Mouse (Mus musculus) heart, embryonic 16.5 days (tissue): Measurements from ENCODE around the gene Olfr933. TPM values are rescaled to one million over a fixed set of nuclear protein-coding genes. Genes with fewer than 3 reads are reported as not detected.

Experiments used
- ATAC-seq: fragments of 200-750 bp; cut with Nextera tagmentation; replicated peaks from 2 replicates; pipeline ENCODE4 v1.8.0; 2017; ENCODE audit warnings: moderate number of reproducible peaks; ENCODE audit not compliant: insufficient read depth, low FRiP score; ENCODE audit errors: extremely low read depth
- H3K27ac ChIP-seq: fragments of 300-500 bp; sonication (generic); 2 replicates; pipeline ENCODE4 v1.5.1; 2014; ENCODE audit warnings: mild to moderate bottlenecking, low read length, control low read depth, moderate library complexity
- H3K27me3 ChIP-seq: fragments of 300-500 bp; sonication (generic); 2 replicates; pipeline ENCODE4 v1.6.1; 2014; ENCODE audit warnings: low read length, mixed read lengths; ENCODE audit not compliant: control insufficient read depth, insufficient read depth
- H3K36me3 ChIP-seq: fragments of 300-500 bp; sonication (generic); 2 replicates; pipeline ENCODE4 v1.6.1; 2014; ENCODE audit not compliant: control insufficient read depth, insufficient read depth
- H3K4me1 ChIP-seq: fragments of 300-500 bp; sonication (generic); 2 replicates; pipeline ENCODE4 v1.6.1; 2014; ENCODE audit warnings: low read length, mixed read lengths; ENCODE audit not compliant: control insufficient read depth, insufficient read depth
- H3K4me2 ChIP-seq: fragments of 300-500 bp; sonication (generic); 2 replicates; pipeline ENCODE4 v1.6.1; 2014; ENCODE audit warnings: low read depth, mild to moderate bottlenecking, control low read depth, low read length
- H3K4me3 ChIP-seq: fragments of 300-500 bp; sonication (generic); 2 replicates; pipeline ENCODE4 v1.5.1; 2014; ENCODE audit warnings: mild to moderate bottlenecking, control low read depth, low read length
- H3K9ac ChIP-seq: fragments of 300-500 bp; sonication (generic); 2 replicates; pipeline ENCODE4 v1.6.1; 2014; ENCODE audit warnings: low read length, control low read depth
- H3K9me3 ChIP-seq: fragments of 300-500 bp; sonication (generic); replicated peaks from 2 replicates; pipeline ENCODE4 v1.6.1; 2016; ENCODE audit warnings: low read length; ENCODE audit not compliant: control insufficient read depth
- WGBS: fragments of 180-500 bp; shearing (Covaris S2); extraction: QIAGEN DNeasy Blood & Tissue Kit; methylation state at CpG from one replicate; pipeline ENCODE4 v1.1.7; 2014; 5-methylcytosine and 5-hydroxymethylcytosine counted together
- polyA plus RNA-seq: library from polyadenylated mRNA; unstranded; fragments of >200 nt; fragmentation: Nextera tagmentation; extraction: Ambion mirVana; gene quantifications from 2 replicates; pipeline ENCODE4 v1.2.1, GENCODE M21; 2015

Gene Olfr933
- not detected in 2 replicates for polyA plus RNA-seq

DNA sequence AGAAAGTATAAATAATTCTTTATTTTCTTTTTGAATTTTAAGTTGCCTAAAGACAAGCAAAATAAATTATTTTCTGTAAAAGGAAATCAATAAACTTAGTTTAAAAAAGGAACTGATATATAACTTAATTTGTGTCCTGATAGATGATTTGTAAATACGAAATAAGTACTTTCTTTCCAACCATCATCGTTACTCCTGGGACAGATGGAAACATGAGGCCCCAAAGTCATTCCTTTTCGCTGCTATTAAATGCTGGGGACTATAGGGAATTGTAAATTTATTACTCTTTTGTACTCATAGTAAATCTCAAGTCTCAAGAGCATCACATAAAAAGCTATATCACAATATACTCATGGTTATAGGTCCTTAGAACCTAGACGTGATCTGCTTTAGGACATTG, at the start of gene Olfr933:
Olfr933 (plus strand) TSS at position 301 of the 400 bp plus-strand sequence.
- H3K27me3 ChIP-seq = no peaks in the 10 kb centered on the region
- H3K36me3 ChIP-seq = no peaks in the 10 kb centered on the region
- WGBS = 76% methylated on average over 4 of the region's 4 CpGs
- ATAC-seq = no peak
- no peak within 1 kb of the TSS for H3K9ac ChIP-seq
- H3K27ac ChIP-seq = no peak within 1 kb of the TSS
- H3K4me3 ChIP-seq = no peak within 1 kb of the TSS
- no peaks in the 10 kb centered on the region for H3K9me3 ChIP-seq
- no peak within 1 kb of the TSS for H3K4me2 ChIP-seq
- no peaks in the 10 kb centered on the region for H3K4me1 ChIP-seq

- ATAC-seq = no peak
These were observed 42.6 kb upstream of the Olfr933 start, which contains the start of gene Olfr930 for GRCm38 (mm10) chr9:38929509-38929908. Gene Olfr930, plus strand, starts transcription at chr9:38929809.

GRCm38 (mm10) chr9:38953401-38954123, 18.6 kb upstream of the Olfr933 start:
- ATAC-seq = no peak

More at GRCm38 (mm10) chr9:38929509-38929908, 42.6 kb upstream of the Olfr933 start, which contains the start of gene Olfr930:
- H3K4me1 ChIP-seq = no peaks in the 10 kb centered on the region
- no peaks in the 10 kb centered on the region for H3K27me3 ChIP-seq
- no peak within 1 kb of the TSS for H3K4me2 ChIP-seq
- no peak within 1 kb of the TSS for H3K27ac ChIP-seq
- no peak within 1 kb of the TSS for H3K9ac ChIP-seq
- H3K4me3 ChIP-seq = no peak within 1 kb of the TSS
- H3K36me3 ChIP-seq = no peaks in the 10 kb centered on the region
- H3K9me3 ChIP-seq = no peaks in the 10 kb centered on the region

DNA sequence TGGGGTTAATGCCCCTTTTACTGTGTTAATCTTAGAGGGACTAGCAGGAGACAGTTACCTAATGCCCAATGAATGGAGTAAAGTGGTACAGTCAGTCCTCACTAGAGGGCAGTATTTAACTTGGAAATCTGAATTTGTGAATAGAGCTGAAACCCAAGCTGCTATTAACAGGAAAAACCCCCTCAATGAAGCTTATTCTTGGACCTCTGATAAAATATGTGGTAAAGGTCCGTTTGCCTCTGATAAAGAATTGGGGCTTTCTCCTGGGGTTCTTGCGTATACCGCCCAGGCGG, 18.0 kb upstream of the Olfr933 start:
- Histone ChIP-seq H3K9me3 (no peaks in the 10 kb centered on the region), H3K4me2 (no peak overlapping the region), H3K4me3 (no peak overlapping the region), H3K36me3 (no peaks in the 10 kb centered on the region), H3K27ac (no peak overlapping the region), H3K4me1 (no peaks in the 10 kb centered on the region), H3K9ac (no peak overlapping the region), H3K27me3 (no peaks in the 10 kb centered on the region)
- ATAC-seq = no peak
- WGBS = 78% methylated on average over 4 of the region's 4 CpGs

More at GRCm38 (mm10) chr9:38953401-38954123, 18.6 kb upstream of the Olfr933 start:
- Histone ChIP-seq H3K9me3 (no peaks in the 10 kb centered on the region), H3K27ac (no peak overlapping the region), H3K27me3 (no peaks in the 10 kb centered on the region), H3K9ac (no peak overlapping the region), H3K36me3 (no peaks in the 10 kb centered on the region), H3K4me3 (no peak overlapping the region), H3K4me2 (no peak overlapping the region; the same call in 1 of the 2 replicates), H3K4me1 (no peaks in the 10 kb centered on the region)
- 61% methylated on average over 7 of the region's 7 CpGs for WGBS

DNA sequence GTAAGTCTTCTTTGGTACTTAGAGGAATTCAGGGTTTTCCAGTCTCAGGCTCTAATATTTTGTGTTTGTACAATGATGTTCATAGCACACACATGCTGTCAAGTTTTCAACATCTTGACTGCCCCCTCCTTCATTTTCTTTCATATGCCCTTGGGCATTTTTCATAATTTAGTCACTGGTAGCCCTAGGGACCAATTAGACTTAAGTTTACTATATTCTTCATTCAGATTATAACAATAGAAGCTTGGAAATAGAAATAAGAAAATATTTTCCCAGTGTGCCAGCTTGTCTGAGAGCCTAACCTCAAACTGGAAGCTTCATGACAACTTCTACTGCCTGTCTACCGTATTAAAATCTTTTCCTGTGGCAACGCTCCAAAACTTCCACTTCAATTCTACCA, 16.1 kb downstream of the Olfr933 start, which contains the start of gene Olfr934:
Olfr934 (minus strand) TSS at position 101 of the 400 bp plus-strand sequence.
- Histone ChIP-seq H3K4me2 (no peak within 1 kb of the TSS), H3K4me1 (no peaks in the 10 kb centered on the region), H3K27ac (no peak within 1 kb of the TSS), H3K36me3 (no peaks in the 10 kb centered on the region), H3K9me3 (no peaks in the 10 kb centered on the region), H3K27me3 (no peaks in the 10 kb centered on the region), H3K9ac (no peak within 1 kb of the TSS), H3K4me3 (no peak within 1 kb of the TSS)
- 84% methylated on average over 2 of the region's 2 CpGs for WGBS
- ATAC-seq = no peak

DNA sequence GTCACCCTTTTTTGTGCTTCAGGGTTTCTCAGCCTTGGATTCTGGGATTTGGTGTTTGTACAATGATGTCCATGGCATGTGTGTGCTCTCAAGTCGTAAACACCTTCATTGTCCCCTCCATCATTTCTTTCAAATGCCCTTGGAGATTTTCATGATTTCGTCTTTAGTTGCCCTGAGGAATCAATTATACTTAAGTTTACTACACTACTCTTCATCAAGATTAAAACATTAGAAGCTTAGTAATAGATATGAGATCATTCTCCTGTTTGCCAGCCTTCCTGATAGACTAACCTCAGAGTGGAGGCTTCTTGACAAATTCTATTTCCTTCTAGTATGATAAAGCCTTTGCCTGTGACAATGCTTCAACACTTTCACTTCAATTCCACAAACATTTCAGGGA, 27.5 kb downstream of the Olfr933 start, which contains the start of gene Olfr935:
Olfr935 (minus strand) TSS at position 101 of the 400 bp plus-strand sequence.
- WGBS = 70% methylated on average over 2 of the region's 2 CpGs
- no peak for ATAC-seq
- no peak within 1 kb of the TSS for H3K27ac ChIP-seq
- H3K4me3 ChIP-seq = no peak within 1 kb of the TSS
- no peaks in the 10 kb centered on the region for H3K4me1 ChIP-seq
- no peak within 1 kb of the TSS for H3K4me2 ChIP-seq
- H3K9me3 ChIP-seq = no peaks in the 10 kb centered on the region
- H3K27me3 ChIP-seq = no peaks in the 10 kb centered on the region
- H3K36me3 ChIP-seq = no peaks in the 10 kb centered on the region
- H3K9ac ChIP-seq = no peak within 1 kb of the TSS

GRCm38 (mm10) chr9:39023277-39023676, 51.2 kb downstream of the Olfr933 start, which contains the start of gene Olfr146:
Gene Olfr146, minus strand, starts transcription at chr9:39023377.
- Histone ChIP-seq H3K4me1 (no peaks in the 10 kb centered on the region), H3K9ac (no peak within 1 kb of the TSS), H3K4me2 (no peak within 1 kb of the TSS), H3K36me3 (no peaks in the 10 kb centered on the region), H3K4me3 (no peak within 1 kb of the TSS), H3K27me3 (no peaks in the 10 kb centered on the region), H3K9me3 (no peaks in the 10 kb centered on the region; the same call in 1 of the 2 replicates), H3K27ac (no peak within 1 kb of the TSS)
- ATAC-seq = no peak
- WGBS = 58% methylated on average over 1 of the region's 1 CpGs

Other genes starting within 250 kb of the Olfr933 start
- gene Olfr920, start 220.0 kb upstream of the Olfr933 start, polyA plus RNA-seq = 0.06 and 0.07 TPM in 2 replicates
- not detected in 2 replicates for gene Olfr921, start 199.2 kb upstream of the Olfr933 start, polyA plus RNA-seq
- gene Olfr922, start 157.7 kb upstream of the Olfr933 start, polyA plus RNA-seq = not detected in 2 replicates
- not detected in 2 replicates for gene Olfr923, start 145.8 kb upstream of the Olfr933 start, polyA plus RNA-seq
- not detected in 2 replicates for gene Olfr924, start 127.9 kb upstream of the Olfr933 start, polyA plus RNA-seq
- gene Olfr26, start 117.3 kb upstream of the Olfr933 start, polyA plus RNA-seq = not detected in 2 replicates
- not detected in 2 replicates for gene Olfr926, start 95.2 kb upstream of the Olfr933 start, polyA plus RNA-seq
- not detected in 2 replicates for gene Olfr930, start 42.5 kb upstream of the Olfr933 start, polyA plus RNA-seq
- not detected in 2 replicates for gene Olfr934, start 16.0 kb downstream of the Olfr933 start, polyA plus RNA-seq
- not detected in 2 replicates for gene Olfr935, start 27.4 kb downstream of the Olfr933 start, polyA plus RNA-seq
- not detected in 2 replicates for gene Olfr146, start 51.1 kb downstream of the Olfr933 start, polyA plus RNA-seq
- not detected in 2 replicates for gene Olfr937, start 92.6 kb downstream of the Olfr933 start, polyA plus RNA-seq
- gene Olfr938, start 106.6 kb downstream of the Olfr933 start, polyA plus RNA-seq = not detected in 2 replicates
- not detected in 2 replicates for gene Olfr27, start 155.8 kb downstream of the Olfr933 start, polyA plus RNA-seq
- not detected in 2 replicates for gene Olfr943, start 194.0 kb downstream of the Olfr933 start, polyA plus RNA-seq
- gene Olfr944, start 229.6 kb downstream of the Olfr933 start, polyA plus RNA-seq = not detected in 2 replicates